Mouse (Mus musculus) 3T3-L1 (cell line): ENCODE results near the gene Cpsf4l.

ENCODE experiments used
- DNase-seq: peaks from one replicate; pipeline ENCODE4 v3.0.0-alpha.2; 2015; ENCODE audit warnings: low read depth, low spot score

Gene Cpsf4l

DNA sequence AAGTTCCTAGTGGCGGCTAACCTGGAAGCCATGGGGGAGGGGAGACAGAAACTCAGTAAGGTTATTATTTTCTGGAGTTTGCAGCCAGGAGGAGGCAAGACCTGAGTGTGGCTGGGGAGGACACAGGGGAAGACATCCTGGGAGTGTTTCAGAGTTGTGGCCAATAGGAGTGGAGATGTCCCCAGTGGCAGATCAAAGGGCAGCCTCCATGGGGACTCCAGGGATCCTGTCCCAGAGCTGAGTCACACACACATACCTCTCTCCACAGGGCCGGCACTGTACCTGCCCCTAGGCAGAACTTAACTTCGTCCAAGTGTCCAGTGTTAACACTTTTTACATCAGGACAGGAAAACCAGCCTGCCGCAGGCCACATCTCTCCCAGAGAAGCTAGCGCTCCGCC, 25.3 kb upstream of the Cpsf4l start:
- no peak for DNase-seq

DNA sequence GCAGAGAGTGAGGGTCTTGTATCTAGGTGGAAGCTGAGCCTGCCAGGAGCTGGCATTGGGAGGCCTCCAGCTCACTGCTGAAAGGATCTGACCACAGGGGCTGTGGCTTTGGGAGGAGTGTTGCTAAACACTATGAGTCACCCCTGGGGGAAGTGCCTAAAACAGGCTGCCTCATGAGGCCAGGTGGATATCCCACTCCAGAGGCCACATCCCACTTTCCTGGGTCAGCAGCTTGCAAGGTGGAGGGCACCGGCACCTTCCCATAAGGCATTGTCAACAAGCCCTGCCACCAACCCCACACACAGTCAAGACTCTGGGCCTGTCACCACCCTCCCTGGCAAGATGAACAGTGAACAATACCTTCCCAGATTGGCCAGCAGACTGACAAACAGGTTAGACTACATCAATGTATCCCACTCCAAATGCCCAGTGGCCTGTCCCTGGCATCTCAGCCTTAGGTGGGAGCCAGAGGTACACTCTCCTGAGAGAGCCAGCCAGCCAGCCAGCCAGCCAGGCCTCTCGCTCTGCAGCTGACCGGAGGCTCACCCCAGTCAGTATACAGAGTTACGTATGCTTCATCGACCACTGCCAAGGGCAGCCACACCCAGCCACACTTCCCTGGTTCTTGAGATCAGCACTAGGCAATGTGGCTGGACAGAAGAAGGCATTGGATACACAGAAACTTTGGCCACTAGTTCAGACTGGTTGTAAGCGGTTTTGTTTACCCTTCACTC, 24.0 kb upstream of the Cpsf4l start:
- DNase-seq = peak; percentile 94

DNA sequence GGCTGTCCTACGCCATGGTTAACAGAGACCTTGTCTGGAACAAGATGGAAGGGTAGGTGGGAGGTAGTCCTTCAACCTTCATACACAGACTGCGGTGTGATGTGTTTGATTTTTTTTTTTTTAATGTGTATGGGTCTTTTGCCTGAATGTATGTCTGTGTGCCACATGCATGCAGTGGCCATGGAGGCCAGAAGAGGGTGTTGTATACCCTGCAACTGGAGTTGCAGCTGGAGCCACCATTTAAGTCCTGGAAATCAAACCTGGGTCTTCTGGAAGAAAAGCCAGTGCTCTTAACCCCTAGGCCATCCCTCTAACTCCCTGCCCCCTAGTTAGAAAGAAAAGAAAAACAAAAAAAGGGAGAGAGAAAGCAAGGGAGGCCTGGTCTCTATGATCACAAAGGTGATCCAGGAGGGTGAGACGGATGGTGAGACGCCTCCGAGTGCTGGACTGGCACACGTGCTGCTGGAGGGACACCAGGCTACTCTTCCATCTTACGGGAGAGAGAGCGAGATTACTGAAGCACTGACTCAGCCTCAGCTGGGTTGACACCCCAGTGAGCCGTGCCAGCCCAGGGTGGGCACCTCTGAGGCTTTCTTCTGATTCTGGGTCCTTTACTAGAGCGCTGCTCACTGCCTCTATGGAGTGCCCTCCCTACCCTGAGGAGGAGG, 22.3 kb upstream of the Cpsf4l start:
- no peak for DNase-seq

DNA sequence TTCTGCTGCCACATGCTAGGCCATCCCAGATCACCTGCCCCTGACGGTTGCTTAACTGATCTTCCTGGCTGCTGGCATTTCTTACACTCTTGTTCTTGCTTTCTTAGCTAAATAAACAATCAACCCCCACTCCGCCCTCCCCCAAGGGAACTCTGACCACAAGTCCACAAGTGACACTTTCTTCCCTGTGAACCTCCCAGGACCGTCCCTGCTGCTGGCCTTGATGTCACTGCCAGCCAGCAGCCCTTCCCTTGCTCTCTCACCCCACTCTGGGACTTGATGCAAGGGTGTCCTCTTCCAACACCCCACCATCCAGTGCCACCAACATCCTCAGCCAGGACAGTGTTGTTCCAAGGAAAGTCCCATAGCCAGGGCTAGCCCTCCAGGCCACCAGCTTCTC, 21.1 kb upstream of the Cpsf4l start:
- DNase-seq = no peak

DNA sequence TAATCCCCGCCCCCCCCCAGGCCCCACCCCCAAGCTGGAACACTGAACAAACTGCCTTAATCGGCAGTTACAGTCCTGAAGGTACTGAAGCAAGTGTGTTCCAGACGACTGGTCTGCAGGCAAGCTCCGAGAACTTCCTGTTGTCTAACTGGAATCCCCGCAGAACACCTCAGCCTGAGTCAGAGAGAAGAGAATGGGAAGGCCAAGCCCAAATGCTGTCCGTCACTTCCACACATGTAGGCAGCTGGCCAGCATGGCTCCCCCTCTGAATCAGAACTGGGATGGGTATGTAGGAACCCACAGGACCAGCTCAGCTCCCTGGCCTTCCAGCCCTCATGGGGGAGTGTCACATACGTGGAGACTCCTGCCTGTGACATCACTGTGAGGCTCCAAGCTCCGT, 20.1 kb upstream of the Cpsf4l start:
- DNase-seq = peak; percentile 98

DNA sequence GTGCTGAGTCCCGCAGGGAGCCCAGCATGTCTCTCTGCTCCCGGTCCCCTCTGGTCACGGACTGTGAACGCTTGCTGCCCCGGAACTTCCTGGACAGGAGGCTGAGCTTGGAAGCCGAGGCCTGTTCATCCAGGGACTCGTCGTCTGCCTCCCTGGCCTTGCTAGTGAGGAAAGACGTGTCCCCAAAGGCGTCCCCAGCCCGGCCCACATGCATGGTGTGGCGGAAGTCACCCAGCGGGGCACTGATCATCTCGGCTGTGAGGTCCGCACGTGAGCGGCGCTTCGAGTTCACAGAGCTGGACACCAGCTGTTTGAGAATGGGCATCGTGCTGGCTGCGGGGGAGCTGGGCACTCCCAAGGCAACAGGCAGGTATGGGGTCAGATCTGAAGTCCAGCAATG, 19.4 kb upstream of the Cpsf4l start:
- DNase-seq = no peak

DNA sequence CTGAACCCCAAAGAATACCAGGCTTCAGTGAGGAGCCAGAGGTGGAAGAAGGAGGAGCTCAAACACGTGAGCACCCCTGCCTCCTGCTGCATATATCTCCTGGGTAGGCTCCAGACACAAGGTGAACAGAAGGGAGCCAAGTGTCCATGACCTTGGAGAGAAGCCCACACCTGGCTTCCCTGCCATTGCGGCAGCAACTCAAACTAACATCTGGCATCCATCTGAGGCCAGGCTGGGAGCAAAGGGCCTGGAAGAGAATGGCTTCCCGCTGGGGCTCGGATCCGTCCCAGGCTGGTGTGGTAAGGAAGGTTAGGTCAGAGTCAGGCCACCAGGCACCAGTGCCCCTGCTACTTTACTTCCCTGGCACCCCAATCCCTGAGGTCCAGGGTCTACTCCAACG, 18.2 kb upstream of the Cpsf4l start:
- no peak for DNase-seq

DNA sequence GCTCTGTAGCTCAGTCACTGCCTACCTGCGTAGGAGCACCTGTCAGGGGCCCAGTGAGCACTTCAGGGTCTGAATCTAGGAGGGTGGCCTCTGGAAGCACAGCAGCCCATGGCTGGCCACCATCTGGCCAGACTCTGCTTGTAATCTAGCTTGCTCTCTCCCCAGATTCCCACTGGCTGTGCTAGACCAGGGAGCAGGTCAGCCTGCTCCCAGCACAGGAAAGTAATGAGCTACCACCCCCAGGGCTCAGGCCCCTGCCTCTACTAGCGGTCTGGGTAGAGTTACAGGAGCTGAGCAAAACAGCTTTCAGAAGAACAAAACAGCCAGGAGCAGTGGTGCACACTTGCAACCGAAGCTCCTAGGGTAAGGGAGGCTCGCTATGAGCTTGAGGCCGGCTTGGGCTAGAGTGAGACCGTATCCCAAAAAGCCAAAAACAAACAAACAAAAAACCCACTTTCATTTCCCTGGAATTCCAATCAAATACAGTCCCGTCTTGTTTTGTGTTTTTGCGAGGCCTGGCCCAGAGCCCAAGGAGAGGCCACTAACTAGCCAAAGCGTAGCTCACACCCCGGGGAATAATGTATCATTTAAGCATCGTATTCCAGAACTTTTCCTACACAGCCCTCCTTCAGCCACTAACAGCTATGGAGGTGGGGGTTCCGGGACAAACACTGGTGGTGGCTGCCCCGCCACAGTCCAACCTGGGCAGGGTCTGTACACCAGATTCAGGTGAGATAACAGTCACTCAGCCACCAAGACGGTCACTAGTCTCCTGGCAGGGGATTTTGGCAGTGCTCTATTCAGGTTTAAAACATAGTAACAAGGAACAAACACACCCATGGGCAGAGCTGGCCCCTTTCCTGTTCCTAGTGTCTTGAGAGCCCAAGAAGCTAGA, 17.4 kb upstream of the Cpsf4l start:
- DNase-seq = no peak

DNA sequence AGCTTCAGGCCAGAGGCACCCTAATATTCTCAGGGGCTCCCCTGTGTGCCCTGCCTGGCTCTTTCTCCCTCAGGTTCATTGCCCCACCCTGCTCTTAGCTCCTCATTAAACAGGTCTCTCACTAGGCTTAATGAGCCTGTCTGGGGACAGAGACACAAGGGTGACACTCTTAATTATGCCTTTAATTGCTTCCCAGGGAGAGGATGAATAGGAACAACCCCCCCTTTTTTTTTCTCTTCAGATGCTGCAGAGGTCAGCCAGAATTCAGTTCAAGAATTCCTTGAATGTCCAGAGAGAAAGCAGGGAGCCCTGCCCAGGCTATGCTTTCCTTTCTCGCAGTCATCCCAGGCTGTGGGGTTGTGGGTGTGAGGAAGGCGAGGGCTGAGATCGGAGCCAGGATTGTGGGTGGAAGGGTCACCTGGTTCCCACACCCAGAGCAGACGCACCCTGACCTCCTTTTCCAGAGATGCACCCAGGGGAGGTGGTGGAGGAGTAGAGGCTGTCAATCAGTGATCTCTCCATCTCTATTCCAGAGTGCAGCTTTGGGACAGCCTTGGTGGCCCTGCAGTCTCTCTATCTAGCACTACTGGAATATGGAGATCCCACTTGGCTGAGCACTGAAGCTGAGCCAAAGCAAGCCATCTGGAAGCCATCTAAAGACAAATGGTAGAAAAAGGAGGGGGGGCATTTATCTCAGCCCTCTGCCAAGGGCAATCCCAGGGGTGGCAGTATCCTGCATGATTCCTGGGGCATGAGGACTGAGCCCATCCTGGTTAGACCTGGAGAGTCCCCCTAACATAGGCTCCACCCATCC, 15.6 kb upstream of the Cpsf4l start:
- DNase-seq = peak; percentile 55

DNA sequence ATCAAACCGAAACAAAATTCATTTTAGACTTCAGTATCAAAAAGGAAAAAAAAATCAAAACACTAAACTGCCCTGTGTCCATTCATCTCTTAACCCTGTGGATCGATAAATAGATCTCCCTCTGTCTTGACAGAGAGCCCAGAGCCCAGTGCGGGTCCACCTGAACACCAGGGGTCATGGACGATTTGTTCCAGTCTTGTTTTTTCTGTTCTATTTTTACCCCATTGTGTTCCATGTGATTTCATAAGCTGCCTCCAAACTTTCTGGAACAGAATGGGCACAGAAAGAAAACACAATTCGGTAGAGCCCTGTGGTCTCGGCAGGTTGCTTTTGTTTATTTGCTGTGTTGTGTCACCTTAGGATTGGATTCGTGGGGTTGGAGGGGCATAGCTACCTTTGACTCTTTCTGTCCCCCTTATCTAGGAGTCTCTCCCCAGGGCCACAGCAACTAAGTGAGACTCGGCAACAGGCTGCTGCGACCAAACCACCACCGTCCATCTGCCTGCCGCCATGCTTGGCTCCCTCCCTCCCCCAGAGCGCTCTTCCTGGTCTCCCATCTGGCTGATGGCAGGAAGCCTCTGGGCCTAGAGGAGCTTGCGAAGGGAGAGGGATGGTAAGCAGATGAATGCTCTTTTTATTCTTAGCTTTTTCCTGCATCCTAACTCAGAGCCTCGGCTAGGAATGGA, 12.7 kb upstream of the Cpsf4l start:
- DNase-seq = no peak

DNA sequence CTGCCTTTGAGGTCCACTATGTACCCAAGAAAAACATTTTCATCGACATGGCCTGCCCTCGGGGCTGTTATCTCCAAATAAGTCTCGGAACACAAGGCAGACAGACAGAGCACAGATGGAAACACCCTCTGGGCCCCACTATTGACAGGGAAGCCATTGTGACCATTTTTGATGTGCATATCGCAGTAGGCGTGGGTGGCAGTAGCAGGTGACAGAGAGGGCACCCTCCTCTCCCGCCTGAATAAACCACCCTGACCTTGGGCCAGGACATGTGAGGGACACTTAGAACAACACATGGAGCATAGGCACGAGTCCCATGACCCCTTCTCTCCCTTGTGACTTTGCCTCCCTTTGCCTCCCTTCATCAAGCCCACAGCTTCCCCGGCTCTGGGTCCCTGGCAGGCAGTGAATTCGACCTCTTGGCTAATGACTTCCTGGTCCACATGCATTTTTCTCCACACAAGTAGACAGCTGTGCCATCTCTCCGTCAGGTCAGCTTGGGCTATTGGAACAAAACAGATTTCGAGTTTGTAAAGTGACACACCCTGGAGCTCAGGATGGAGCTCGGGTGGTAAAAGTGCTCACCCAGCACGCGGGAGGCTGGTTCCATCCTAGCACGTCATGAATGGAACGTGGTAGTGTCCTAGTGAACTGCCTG, 8.1 kb upstream of the Cpsf4l start:
- no peak for DNase-seq

DNA sequence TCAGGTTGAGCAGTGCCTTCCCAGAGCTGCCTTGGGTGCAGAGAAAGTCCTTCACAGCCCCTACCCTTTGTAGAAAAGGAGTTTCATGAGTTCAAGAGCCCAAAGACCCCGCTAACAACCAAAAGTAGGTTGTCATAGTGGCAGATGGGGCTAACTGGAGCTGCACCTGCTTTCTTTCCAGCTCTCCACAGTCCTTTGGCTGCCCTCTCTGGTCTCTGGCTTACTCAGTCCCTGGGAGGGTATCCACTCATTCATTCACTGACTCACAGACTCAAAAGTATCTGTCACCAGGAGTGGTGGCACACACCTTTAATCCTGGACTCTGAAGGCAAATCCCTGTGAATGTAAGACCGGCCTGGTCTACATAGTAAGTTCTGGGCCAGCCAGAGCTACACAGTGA, 6.3 kb upstream of the Cpsf4l start:
- no peak for DNase-seq

DNA sequence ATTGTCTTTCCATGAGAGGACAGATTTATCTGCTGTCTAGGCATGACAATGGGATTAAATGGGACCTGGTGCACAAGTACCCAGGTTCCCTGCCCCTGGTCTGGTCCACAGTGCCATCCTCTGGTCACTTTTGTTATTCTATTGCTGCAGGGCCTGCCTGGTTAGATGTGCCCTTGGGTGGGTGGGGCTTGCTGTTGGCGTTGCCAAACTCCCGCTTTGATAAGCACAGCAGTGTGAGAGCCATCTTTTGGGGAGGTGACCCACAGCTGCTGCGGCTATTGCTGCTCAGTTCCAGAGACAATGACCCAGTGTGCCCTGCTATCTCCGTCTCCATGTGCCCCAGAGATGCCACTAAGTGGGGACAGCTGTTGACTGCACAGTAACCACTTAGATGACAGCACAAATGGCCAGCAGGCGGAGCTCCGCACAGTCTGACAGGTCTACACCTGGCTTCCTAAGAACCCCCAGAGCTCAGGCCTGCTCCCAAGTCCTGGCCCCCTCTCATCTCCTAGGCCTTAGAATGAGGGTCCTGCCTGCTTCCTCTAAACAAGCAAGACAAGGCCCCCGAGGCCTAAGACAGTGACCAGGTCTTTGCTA, 5.4 kb upstream of the Cpsf4l start:
- DNase-seq = no peak

DNA sequence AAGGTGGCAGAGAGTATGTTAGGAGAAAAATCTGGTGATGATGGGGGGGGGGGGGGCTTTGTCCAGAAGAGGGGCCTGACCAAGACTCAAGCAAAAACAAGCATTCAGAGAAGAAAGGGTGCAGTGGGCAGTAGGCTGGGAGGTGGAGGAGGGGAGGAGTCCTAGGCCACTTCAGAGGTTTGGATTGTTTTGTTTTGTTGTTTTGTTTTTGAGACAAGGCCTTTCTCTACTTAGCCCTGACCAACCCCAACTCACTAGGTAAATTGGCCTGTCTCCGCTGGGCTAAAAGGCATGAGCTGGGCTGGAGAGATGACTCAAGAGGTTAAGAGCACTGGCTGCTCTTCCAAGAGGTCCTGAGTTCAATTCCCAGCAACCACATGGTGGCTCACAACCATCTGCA, 1.2 kb upstream of the Cpsf4l start:
- no peak for DNase-seq

DNA sequence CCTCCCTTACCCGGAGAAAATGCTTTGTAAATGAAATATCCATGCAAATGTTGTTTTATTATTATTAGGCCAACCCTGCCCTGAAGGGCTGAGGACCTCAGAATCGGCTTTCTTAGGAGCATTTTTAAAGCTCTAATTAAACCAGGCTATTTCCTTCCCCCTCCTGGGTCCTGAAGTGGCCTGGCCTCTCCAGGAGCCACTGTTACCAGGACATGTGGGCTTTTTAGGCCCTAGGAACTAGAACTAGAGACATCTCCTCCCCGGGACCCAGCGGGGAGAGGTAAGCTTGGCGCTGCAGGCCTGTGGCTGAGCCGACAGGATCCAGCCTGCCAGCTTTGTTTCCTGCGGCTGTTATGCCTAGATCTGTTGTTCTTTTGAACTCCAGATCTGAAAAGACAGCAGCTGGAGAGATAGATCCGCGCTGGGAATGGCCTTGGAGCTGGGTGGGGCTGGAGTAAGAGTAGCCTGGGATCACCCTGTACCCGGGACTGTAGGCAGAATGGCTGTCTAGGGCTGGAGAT, 500 bp upstream of the Cpsf4l start:
- DNase-seq = no peak

DNA sequence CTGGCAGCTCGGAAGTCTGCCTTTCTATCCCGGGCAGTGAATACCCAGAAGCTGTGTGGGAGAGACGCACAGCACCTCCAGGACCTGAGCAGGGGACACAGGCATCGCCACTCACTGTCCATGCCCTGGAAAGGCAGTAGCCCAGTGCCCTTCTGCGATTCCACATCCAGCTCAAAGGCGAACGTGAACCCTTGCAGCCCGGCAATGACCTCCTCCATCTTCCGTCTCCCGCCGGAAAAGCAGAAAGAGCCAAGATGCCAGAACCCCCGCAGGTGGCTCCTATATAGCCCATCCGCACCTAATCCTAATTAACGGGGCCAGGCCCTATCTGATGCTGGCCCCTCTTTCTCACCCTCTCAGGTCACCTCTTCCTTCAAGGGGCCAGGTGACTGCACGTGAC, 545 bp downstream of the Cpsf4l start:
- no peak for DNase-seq

DNA sequence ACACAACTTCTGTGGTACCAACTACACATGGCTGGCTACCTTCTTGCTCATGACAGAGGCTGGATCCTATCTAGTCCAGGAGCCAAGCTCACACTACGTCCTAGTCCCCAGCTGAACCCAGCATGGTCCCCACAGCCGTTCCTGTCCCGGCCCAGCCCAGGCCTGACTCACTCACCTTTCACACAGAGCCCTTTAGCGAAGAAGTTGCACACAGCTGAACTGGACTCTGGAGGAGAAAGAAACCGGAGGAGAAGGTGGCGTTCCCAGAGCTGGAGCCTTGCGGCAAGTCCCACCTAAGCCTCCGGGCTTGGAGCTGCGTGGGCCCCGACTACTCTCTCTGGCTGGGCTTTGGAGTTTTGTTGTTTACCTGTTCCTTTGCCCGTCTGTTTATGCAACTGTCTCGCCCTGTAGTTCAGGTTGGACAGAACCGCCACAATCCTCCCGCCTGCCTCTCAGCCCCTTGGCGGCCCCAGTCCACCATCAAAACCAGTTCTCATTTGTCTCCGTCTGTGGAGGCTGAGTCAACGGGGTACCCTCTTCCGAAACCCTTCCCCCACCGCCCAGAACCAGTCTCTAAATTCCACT, 1.1 kb downstream of the Cpsf4l start:
- DNase-seq = no peak

DNA sequence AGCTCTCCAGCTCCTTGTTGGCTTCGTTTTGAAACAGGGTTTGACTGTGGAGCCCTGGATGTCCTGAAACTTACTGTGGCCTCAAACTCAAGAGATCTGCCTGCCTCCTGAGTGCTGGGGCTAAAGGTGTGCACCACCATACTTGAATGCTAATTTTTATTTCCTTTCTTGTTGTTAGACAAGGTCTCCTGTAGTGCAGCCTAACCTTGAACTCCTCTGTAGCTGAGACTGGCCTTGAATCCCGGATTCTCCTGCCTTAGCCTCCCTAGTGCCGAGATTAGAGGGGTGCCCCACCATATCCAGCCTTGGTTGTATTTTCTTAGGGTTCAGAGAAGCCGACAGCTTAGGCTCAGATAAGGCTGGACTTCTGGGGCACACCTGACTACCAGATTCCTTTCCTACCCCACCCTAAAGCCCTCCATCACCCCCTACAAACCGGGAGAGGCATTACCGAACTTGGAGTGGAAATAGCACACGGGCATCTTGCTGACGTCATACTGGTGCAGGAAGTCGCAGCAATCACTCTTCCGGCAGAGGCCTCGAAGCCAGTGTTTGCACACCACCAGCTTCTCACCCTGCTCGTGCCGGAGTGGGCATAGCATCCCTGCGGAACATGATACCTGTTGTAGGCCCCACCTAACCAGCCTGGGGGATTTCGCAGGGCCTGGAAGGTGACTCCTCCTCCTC, 3.7 kb downstream of the Cpsf4l start:
- DNase-seq = no peak

DNA sequence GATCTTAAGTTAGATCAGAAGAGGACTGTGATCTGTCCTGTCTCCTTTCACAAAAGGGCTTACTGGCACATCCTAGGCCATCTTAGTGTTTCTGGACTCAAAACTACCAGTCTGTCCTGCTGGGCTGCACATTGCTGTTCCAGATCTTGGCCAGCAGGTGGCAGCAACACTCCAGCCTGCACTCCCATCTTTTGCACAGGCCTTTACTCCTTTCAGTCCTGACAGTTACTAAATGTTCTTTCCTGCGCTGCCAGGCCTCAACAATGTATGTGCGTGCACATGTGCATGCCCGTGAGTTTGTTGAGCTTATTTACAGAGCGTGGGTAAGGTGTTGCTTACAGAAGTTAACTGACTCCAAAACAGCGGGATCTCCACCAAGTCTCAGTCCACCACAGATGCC, 6.1 kb downstream of the Cpsf4l start:
- peak; percentile 84 for DNase-seq
